Mouse (Mus musculus) lung, postnatal 0 days (tissue): ENCODE results near the gene Zfp40. TPM values are rescaled to one million over a fixed set of nuclear protein-coding genes. Genes with fewer than 3 reads are reported as not detected.
A peak's percentile ranks its signal among the peaks of the same experiment; 100 is the strongest.
"Not testable (repeated sequence)": the region's sequence is repeated elsewhere in the genome, so short reads cannot be mapped to it uniquely, and the experiment has no call there.

ENCODE experiments used
- ATAC-seq: fragments of 200-750 bp; cut with Nextera tagmentation; 2 replicates; pipeline ENCODE4 v1.8.0; 2017; ENCODE audit warnings: moderate library complexity
- DNase-seq: peaks from one replicate; pipeline ENCODE4 v3.0.0-alpha.2; 2016; ENCODE audit warnings: low spot score
- H3K27ac ChIP-seq: fragments of 300-500 bp; sonication (generic); 2 replicates; pipeline ENCODE4 v1.5.1; 2014; ENCODE audit warnings: antibody characterized with exemption, mild to moderate bottlenecking, low read length, mixed read lengths
- H3K27me3 ChIP-seq: fragments of 300-500 bp; sonication (generic); replicated peaks from 2 replicates; pipeline ENCODE4 v1.6.1; 2014; ENCODE audit warnings: low read length, mixed read lengths; ENCODE audit not compliant: insufficient read depth
- H3K36me3 ChIP-seq: fragments of 300-500 bp; sonication (generic); 2 replicates; pipeline ENCODE4 v1.6.1; 2014; ENCODE audit warnings: low read length, mixed read lengths; ENCODE audit not compliant: insufficient read depth
- H3K4me1 ChIP-seq: fragments of 300-500 bp; sonication (generic); 2 replicates; pipeline ENCODE4 v1.6.1; 2014; ENCODE audit warnings: antibody characterized with exemption, low read depth, low read length, mixed read lengths; ENCODE audit not compliant: insufficient read depth
- H3K4me2 ChIP-seq: fragments of 300-500 bp; sonication (generic); replicated peaks from 2 replicates; pipeline ENCODE4 v1.6.1; 2014; ENCODE audit warnings: low read depth, mild to moderate bottlenecking, low read length, moderate library complexity, mixed read lengths
- H3K4me3 ChIP-seq: fragments of 300-500 bp; sonication (generic); 2 replicates; pipeline ENCODE4 v1.5.1; 2014; ENCODE audit warnings: low read depth, low read length
- H3K9ac ChIP-seq: fragments of 300-500 bp; sonication (generic); replicated peaks from 2 replicates; pipeline ENCODE4 v1.6.1; 2014; ENCODE audit warnings: low read depth, mild to moderate bottlenecking
- H3K9me3 ChIP-seq: fragments of 300-500 bp; sonication (generic); 2 replicates; pipeline ENCODE4 v1.6.1; 2016; ENCODE audit warnings: low read length, mixed read lengths
- CTCF ChIP-seq: IDR thresholded peaks from 2 replicates; pipeline ENCODE4 v1.5.1; 2016; ENCODE audit warnings: antibody characterized with exemption, mild to moderate bottlenecking
- EP300 ChIP-seq: IDR thresholded peaks from 2 replicates; pipeline ENCODE4 v1.6.1; 2016; ENCODE audit warnings: antibody characterized with exemption, mild to moderate bottlenecking, control low read depth
- WGBS: fragments of 180-500 bp; shearing (Covaris S2); extraction: QIAGEN DNeasy Blood & Tissue Kit; methylation state at CpG from one replicate; pipeline ENCODE4 v1.1.7; 2014; 5-methylcytosine and 5-hydroxymethylcytosine counted together
- polyA plus RNA-seq: library from polyadenylated mRNA; unstranded; fragments of >200 nt; fragmentation: Nextera tagmentation; extraction: Ambion mirVana; gene quantifications from 2 replicates; pipeline ENCODE4 v1.2.1, GENCODE M21; 2015

Gene Zfp40
- 7.5 and 8.0 TPM in 2 replicates for polyA plus RNA-seq

GRCm38 (mm10) chr17:23192453-23193379 is at the start of gene Zfp40:
Gene Zfp40, minus strand, starts transcription at chr17:23193252.
- Histone ChIP-seq H3K4me3 (peak within 1 kb of the TSS; percentile 66), H3K4me2 (peak within 1 kb of the TSS; percentile 67), H3K4me1 (no peaks in the 10 kb centered on the region), H3K9ac (peak within 1 kb of the TSS; percentile 50), H3K27ac (peak within 1 kb of the TSS; percentile 74), H3K36me3 (no peaks in the 10 kb centered on the region), H3K9me3 (no peaks in the 10 kb centered on the region), H3K27me3 (no peaks in the 10 kb centered on the region)
- 2% methylated on average over 27 of the region's 27 CpGs for WGBS
- TF ChIP-seq CTCF, result no peak
- peak; percentile 51 for TF ChIP-seq EP300
- peak; percentile 100 for ATAC-seq
- peak; percentile 97 for DNase-seq

GRCm38 (mm10) chr17:23218320-23218719 is 25.3 kb upstream of the Zfp40 start:
- Histone ChIP-seq H3K4me3 (no peak overlapping the region), H3K9ac (no peak overlapping the region), H3K27me3 (no peaks in the 10 kb centered on the region), H3K9me3 (no peaks in the 10 kb centered on the region), H3K4me1 (no peaks in the 10 kb centered on the region), H3K27ac (no peak overlapping the region), H3K36me3 (no peaks in the 10 kb centered on the region), H3K4me2 (no peak overlapping the region)
- ATAC-seq (no peak), DNase-seq (no peak)
- WGBS, result 83% methylated on average over 2 of the region's 2 CpGs
- TF ChIP-seq CTCF, result no peak
- no peak for TF ChIP-seq EP300

- H3K4me3 ChIP-seq, H3K36me3 ChIP-seq, H3K9ac ChIP-seq, H3K4me1 ChIP-seq, H3K27ac ChIP-seq, H3K4me2 ChIP-seq, H3K9me3 ChIP-seq, H3K27me3 ChIP-seq, ATAC-seq: not testable (repeated sequence)
- TF ChIP-seq CTCF, result peak; percentile 74
- WGBS, result 0% methylated on average over 1 of the region's 1 CpGs
- DNase-seq, result peak; percentile 46
These were observed 6.8 kb upstream of the Zfp40 start for GRCm38 (mm10) chr17:23199856-23200255.

GRCm38 (mm10) chr17:23193441-23193840 is 389 bp upstream of the Zfp40 start:
- H3K4me2 ChIP-seq, result peak overlapping the region; percentile 67
- WGBS, result 1% methylated on average over 11 of the region's 11 CpGs
- H3K4me3 ChIP-seq, result peak overlapping the region; percentile 66
- TF ChIP-seq CTCF (no peak), EP300 (no peak)
- H3K27ac ChIP-seq, result peak overlapping the region; percentile 62
- H3K9me3 ChIP-seq, result no peaks in the 10 kb centered on the region
- ATAC-seq, result peak; percentile 87
- no peaks in the 10 kb centered on the region for H3K4me1 ChIP-seq
- no peaks in the 10 kb centered on the region for H3K36me3 ChIP-seq
- no peak overlapping the region; the same call in 1 of the 2 replicates for H3K9ac ChIP-seq
- no peaks in the 10 kb centered on the region for H3K27me3 ChIP-seq
- peak; percentile 74 for DNase-seq

GRCm38 (mm10) chr17:23187680-23188079 is 5.4 kb downstream of the Zfp40 start:
- Histone ChIP-seq H3K9me3 (no peaks in the 10 kb centered on the region), H3K27me3 (no peaks in the 10 kb centered on the region), H3K9ac (no peak overlapping the region), H3K4me3 (no peak overlapping the region), H3K4me1 (no peaks in the 10 kb centered on the region), H3K27ac (no peak overlapping the region), H3K4me2 (no peak overlapping the region), H3K36me3 (peaks cover 8% of the 10 kb centered on the region; the same call in 1 of the 2 replicates)
- TF ChIP-seq CTCF (peak; percentile 11; the same call in 1 of the 2 replicates), EP300 (0 out of 2 replicates have a peak, but pooled peaks have one; percentile 17)
- DNase-seq (peak; percentile 49), ATAC-seq (peak; percentile 35)
- WGBS, result 23% methylated on average over 2 of the region's 2 CpGs

Other genes with a start within 250 kb of the Zfp40 start
- not detected in 2 replicates for gene Vmn2r-ps130, start 132.1 kb downstream of the Zfp40 start, polyA plus RNA-seq
- gene Vmn2r114, start 119.3 kb upstream of the Zfp40 start, polyA plus RNA-seq, result not detected in 2 replicates
- gene Vmn2r115, start 150.5 kb upstream of the Zfp40 start, polyA plus RNA-seq, result not detected in 2 replicates
- not detected in 2 replicates for gene Vmn2r116, start 191.4 kb upstream of the Zfp40 start, polyA plus RNA-seq